In the genomic region with DNA sequence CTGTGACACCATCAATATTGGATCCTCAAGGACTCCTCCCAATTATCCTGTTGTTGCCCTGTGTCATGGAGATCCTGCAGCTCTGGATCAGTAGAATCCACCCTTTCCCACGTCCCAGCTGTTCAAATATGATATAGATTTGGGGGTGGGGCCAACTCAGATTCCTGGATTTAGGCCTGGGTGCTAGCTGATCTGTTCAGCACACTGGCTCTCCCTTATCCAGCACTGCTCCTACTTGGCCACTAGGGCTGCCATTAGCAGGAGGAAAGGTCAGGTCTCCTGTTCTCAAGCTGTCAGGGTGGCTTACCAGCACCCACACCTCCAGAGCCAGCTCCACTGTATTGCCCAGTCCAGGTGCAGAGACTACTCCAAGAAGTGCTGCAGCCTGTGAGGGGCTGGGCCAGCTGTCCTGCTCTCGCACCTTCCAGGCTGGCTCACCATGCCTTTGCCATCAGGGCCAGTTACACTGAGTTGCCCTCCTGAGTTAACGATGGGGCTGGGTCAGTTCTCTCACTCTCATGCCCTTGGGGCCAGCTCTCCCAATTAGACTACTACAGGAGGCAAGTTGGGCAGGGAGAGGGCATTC, we compare ENCODE assay signal across 16 mouse cellular contexts. TPM values are rescaled to one million over a fixed set of nuclear protein-coding genes. Genes with fewer than 3 reads are reported as not detected.
DNase-seq lines count a peak whose midpoint lies in the region; ATAC-seq and TF ChIP-seq lines count a peak whose summit lies in the region.
"Had no signal": no experiment of that assay in that cellular context is flagged by ENCODE, and none has a peak within 500 bp of the region (broad histone marks: within the 10 kb centered on the region; RNA-seq: fewer than 3 reads in every experiment).

No protein-coding gene starts in this region.

- DNase-seq in ZHBTc4 (ENCODE audit: low read depth, low spot score): peak; percentile 34
- DNase-seq in liver, postnatal 0 days: no peak
- no peak for DNase-seq in cerebellum, postnatal 4 days (ENCODE audit: low spot score in 2 of 2)
- DNase-seq in ovary, postnatal 14 days (ENCODE audit: low spot score): no peak
- DNase-seq: cerebellum, adult 2 months; gastrocnemius, postnatal 14 days; kidney, adult 18-20 months; spleen, adult 18-20 months; thymus, adult 18-20 months had no signal

- no peaks in the 10 kb centered on the region for H3K36me3 ChIP-seq in intestine, postnatal 0 days (ENCODE audit: control insufficient read depth, insufficient read depth)
- no peaks in the 10 kb centered on the region for H3K36me3 ChIP-seq in intestine, embryonic 16.5 days (ENCODE audit: control insufficient read depth, insufficient read depth, low read length)
- H3K36me3 ChIP-seq in megakaryocyte, embryonic 14.5 days (replicated peaks; ENCODE audit: low read length): no peaks in the 10 kb centered on the region
- H3K36me3 ChIP-seq in liver, postnatal 0 days (replicated peaks; ENCODE audit: insufficient read depth, low read length): no peaks in the 10 kb centered on the region
- H3K36me3 ChIP-seq: forebrain, embryonic 15.5 days had no signal

- no peaks in the 10 kb centered on the region for H3K27me3 ChIP-seq in intestine, postnatal 0 days (replicated peaks; ENCODE audit: control insufficient read depth, insufficient read depth, low read length)
- no peaks in the 10 kb centered on the region for H3K27me3 ChIP-seq in intestine, embryonic 16.5 days (replicated peaks; ENCODE audit: control insufficient read depth, insufficient read depth, low read length)
- peaks cover 34% of the 10 kb centered on the region for H3K27me3 ChIP-seq in megakaryocyte, embryonic 14.5 days (replicated peaks)
- no peaks in the 10 kb centered on the region for H3K27me3 ChIP-seq in liver, postnatal 0 days (ENCODE audit: insufficient read depth, low read length)
- H3K27me3 ChIP-seq: forebrain, embryonic 15.5 days had no signal

- H3K9ac ChIP-seq in intestine, postnatal 0 days (ENCODE audit: low read depth, low read length): no peak overlapping the region
- no peak overlapping the region for H3K9ac ChIP-seq in intestine, embryonic 16.5 days (ENCODE audit: low read depth, low read length)
- H3K9ac ChIP-seq in liver, postnatal 0 days (replicated peaks): no peak overlapping the region
- H3K9ac ChIP-seq: forebrain, embryonic 15.5 days had no signal

- no peak overlapping the region for H3K27ac ChIP-seq in intestine, postnatal 0 days (ENCODE audit: low read depth, low read length)
- no peak overlapping the region for H3K27ac ChIP-seq in intestine, embryonic 16.5 days (ENCODE audit: low read length)
- no peak overlapping the region for H3K27ac ChIP-seq in liver, postnatal 0 days (ENCODE audit: low read depth)
- H3K27ac ChIP-seq: forebrain, embryonic 15.5 days had no signal

- TF ChIP-seq CTCF in intestine, postnatal 0 days (IDR thresholded peaks at IDR 0.05; ENCODE audit: low read depth): peak; percentile 57
- peak; percentile 55 for TF ChIP-seq CTCF in liver, postnatal 0 days (IDR thresholded peaks at IDR 0.05; ENCODE audit: low read depth)

- H3K9me3 ChIP-seq in intestine, postnatal 0 days (ENCODE audit: control insufficient read depth): no peaks in the 10 kb centered on the region
- H3K9me3 ChIP-seq in intestine, embryonic 16.5 days (ENCODE audit: control insufficient read depth, low read length): no peaks in the 10 kb centered on the region
- H3K9me3 ChIP-seq in megakaryocyte, embryonic 14.5 days: no peaks in the 10 kb centered on the region
- no peaks in the 10 kb centered on the region for H3K9me3 ChIP-seq in liver, postnatal 0 days (ENCODE audit: low read length)
- H3K9me3 ChIP-seq: forebrain, embryonic 15.5 days had no signal

- TF ChIP-seq EP300 in liver, postnatal 0 days (IDR thresholded peaks at IDR 0.05; ENCODE audit: low read depth): no peak

- WGBS in intestine, postnatal 0 days: 63% methylated on average over 3 of the region's 3 CpGs
- WGBS in intestine, embryonic 16.5 days: 65% methylated on average over 3 of the region's 3 CpGs
- 74% methylated on average over 3 of the region's 3 CpGs for WGBS in liver, postnatal 0 days (ENCODE audit: insufficient replicate concordance)

- H3K4me1 ChIP-seq in intestine, postnatal 0 days (replicated peaks; ENCODE audit: control insufficient read depth, insufficient read depth, low read length): no peaks in the 10 kb centered on the region
- H3K4me1 ChIP-seq in intestine, embryonic 16.5 days (ENCODE audit: control insufficient read depth, insufficient read depth, low read length): no peaks in the 10 kb centered on the region
- peaks cover 4% of the 10 kb centered on the region; the same call in 1 of the 2 replicates for H3K4me1 ChIP-seq in megakaryocyte, embryonic 14.5 days
- H3K4me1 ChIP-seq in liver, postnatal 0 days (ENCODE audit: insufficient read depth): 0 out of 2 replicates have a peak, but pooled peaks cover 4% of the 10 kb centered on the region
- H3K4me1 ChIP-seq: forebrain, embryonic 15.5 days had no signal

- no peak overlapping the region for H3K4me3 ChIP-seq in intestine, postnatal 0 days (ENCODE audit: low read depth, low read length)
- H3K4me3 ChIP-seq in intestine, embryonic 16.5 days (ENCODE audit: low read length): no peak overlapping the region
- H3K4me3 ChIP-seq in megakaryocyte, embryonic 14.5 days (replicated peaks): peak overlapping the region; percentile 15
- no peak overlapping the region for H3K4me3 ChIP-seq in liver, postnatal 0 days (ENCODE audit: low read depth, low read length)
- H3K4me3 ChIP-seq: forebrain, embryonic 15.5 days; myocyte had no signal

- no peak for ATAC-seq in intestine, postnatal 0 days
- ATAC-seq in intestine, embryonic 16.5 days: no peak
- ATAC-seq in megakaryocyte, adult 5-6 weeks (ENCODE audit: poor library complexity, severe bottlenecking): no peak
- ATAC-seq in liver, postnatal 0 days: peak; percentile 61
- ATAC-seq: CD4-positive, CD25-positive, alpha-beta regulatory T cell, adult 4 months; forebrain, embryonic 15.5 days had no signal

- H3K4me2 ChIP-seq in intestine, postnatal 0 days (replicated peaks; ENCODE audit: low read depth): no peak overlapping the region
- no peak overlapping the region for H3K4me2 ChIP-seq in intestine, embryonic 16.5 days (ENCODE audit: low read depth, low read length)
- H3K4me2 ChIP-seq in liver, postnatal 0 days (ENCODE audit: low read depth, low read length): no peak overlapping the region
- H3K4me2 ChIP-seq: forebrain, embryonic 15.5 days had no signal

RNA-seq across cellular contexts. Expression of gene Myh10, which starts 10.0 kb away (rescaled TPM):
- polyA plus RNA-seq in intestine, postnatal 0 days (2015; fragmentation: Nextera tagmentation; extraction: Ambion mirVana): 16.7 and 16.8 TPM in 2 replicates
- 49.5 and 50.1 TPM in 2 replicates for polyA plus RNA-seq in intestine, embryonic 16.5 days (2015; fragmentation: Nextera tagmentation; extraction: Ambion mirVana)
- 0.67 and 1.9 TPM in 2 replicates for polyA plus RNA-seq in megakaryocyte, embryonic 14.5 days (2012; ENCODE audit: insufficient read depth, low replicate concordance)
- total RNA-seq in megakaryocyte, adult 5-6 weeks (2015): 1.6 and 1.9 TPM in 2 replicates
- 0.59 and 1.5 TPM in 2 replicates for total RNA-seq in megakaryocyte, adult 5-6 weeks (2017)
- polyA plus RNA-seq in liver, postnatal 0 days (2015; fragmentation: Nextera tagmentation; extraction: Ambion mirVana): 6.8 and 8.0 TPM in 2 replicates
